ENCODE assay signal across 18 mouse cellular contexts in the genomic region with DNA sequence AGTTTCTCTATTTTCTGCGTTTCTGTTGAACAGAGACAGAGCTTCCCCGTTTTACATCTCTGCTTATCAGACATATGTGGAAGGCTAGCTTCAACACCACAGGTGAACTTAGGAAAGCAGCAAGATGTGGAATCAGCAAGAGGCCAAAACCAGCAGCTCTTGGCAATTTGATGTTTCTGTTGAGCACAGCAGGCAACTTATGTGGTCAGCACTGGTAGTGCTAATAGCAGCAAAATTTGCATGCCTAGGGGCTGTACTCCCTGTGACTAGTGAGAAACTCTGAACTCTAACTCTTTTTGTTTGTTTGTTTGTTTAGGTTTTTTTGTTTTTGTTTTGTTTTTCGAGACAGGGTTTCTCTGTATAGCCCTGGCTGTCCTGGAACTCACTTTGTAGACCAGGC.
DNase-seq lines count a peak whose midpoint lies in the region; TF ChIP-seq lines count a peak whose summit lies in the region.
"Had no signal": no experiment of that assay in that cellular context is flagged by ENCODE, and none has a peak within 500 bp of the region (broad histone marks: within the 10 kb centered on the region; RNA-seq: fewer than 3 reads in every experiment).

No protein-coding gene starts in this region.

- H3K4me2 ChIP-seq in CH12.LX (ENCODE audit: insufficient read depth, low read depth, poor library complexity, severe bottlenecking) = peak overlapping the region; percentile 94; the same call in 1 of the 2 replicates
- H3K4me2 ChIP-seq: embryonic facial prominence, embryonic 12.5 days; forebrain, embryonic 13.5 days; forebrain, embryonic 15.5 days had no signal

- no peak for TF ChIP-seq POLR2A in kidney, adult 2 months (IDR thresholded peaks at IDR 0.05; ENCODE audit: low read depth, low read length)
- TF ChIP-seq POLR2A in CH12.LX (IDR thresholded peaks at IDR 0.05; ENCODE audit: low read depth, low read length) = no peak

- no peaks in the 10 kb centered on the region; the same call in 1 of the 2 replicates for H3K4me1 ChIP-seq in kidney, adult 2 months (ENCODE audit: control insufficient read depth, insufficient read depth, low read length)
- peaks cover 10 to 37% of the 10 kb centered on the region in 2 experiments; a peak in 3 of 4 replicates for H3K4me1 ChIP-seq in CH12.LX (ENCODE audit: control insufficient read depth in 1 of 2, insufficient read depth in 2 of 2)
- H3K4me1 ChIP-seq: embryonic facial prominence, embryonic 10.5 days; embryonic facial prominence, embryonic 12.5 days; forebrain, embryonic 13.5 days; forebrain, embryonic 15.5 days had no signal

- H3K36me3 ChIP-seq in kidney, adult 2 months (ENCODE audit: control insufficient read depth, insufficient read depth, low read length) = no peaks in the 10 kb centered on the region
- no peaks in the 10 kb centered on the region for H3K36me3 ChIP-seq in CH12.LX (replicated peaks in 1 of 2; ENCODE audit: control insufficient read depth in 1 of 2, insufficient read depth in 1 of 2, low read length in 1 of 2)
- H3K36me3 ChIP-seq: embryonic facial prominence, embryonic 10.5 days; embryonic facial prominence, embryonic 12.5 days; forebrain, embryonic 15.5 days had no signal

- peak overlapping the region; percentile 37 for H3K9ac ChIP-seq in CH12.LX (ENCODE audit: insufficient read depth, low read depth)
- H3K9ac ChIP-seq: embryonic facial prominence, embryonic 12.5 days; forebrain, embryonic 13.5 days; forebrain, embryonic 15.5 days; forebrain, postnatal 0 days had no signal

- TF ChIP-seq RAD21 in CH12.LX (IDR thresholded peaks at IDR 0.05; ENCODE audit: low read depth, low read length) = no peak; the same call in 1 of the 2 replicates

- no peaks in the 10 kb centered on the region for H3K9me3 ChIP-seq in CH12.LX (replicated peaks; ENCODE audit: low read length)
- H3K9me3 ChIP-seq: embryonic facial prominence, embryonic 10.5 days; embryonic facial prominence, embryonic 12.5 days; forebrain, embryonic 13.5 days; forebrain, embryonic 15.5 days had no signal

- 72% methylated on average over 3 of the region's 3 CpGs for WGBS in kidney, adult 2 months

- dilution Hi-C loops in CH12.LX (cut with MboI; ENCODE audit: extremely low pct_ligation_motif_present, extremely low pct_unique_long_range_greater_than_20kb, low sequenced_read_pairs) = no loop called here

- no peaks in the 10 kb centered on the region for H3K27me3 ChIP-seq in kidney, adult 2 months (replicated peaks; ENCODE audit: control insufficient read depth, insufficient read depth, low read length)
- H3K27me3 ChIP-seq in CH12.LX (replicated peaks) = no peaks in the 10 kb centered on the region
- H3K27me3 ChIP-seq: embryonic facial prominence, embryonic 12.5 days; forebrain, embryonic 13.5 days; forebrain, embryonic 15.5 days had no signal

- TF ChIP-seq EP300 in CH12.LX (IDR thresholded peaks at IDR 0.05; ENCODE audit: low read length) = no peak

- TF ChIP-seq CTCF in kidney, adult 2 months (conservative IDR thresholded peaks at IDR 0.05; ENCODE audit: insufficient read depth, insufficient read length, low read depth, low read length) = no peak
- TF ChIP-seq CTCF in CH12.LX (conservative IDR thresholded peaks at IDR 0.05 in 1 of 2, IDR thresholded peaks at IDR 0.05 in 1 of 2; ENCODE audit: low read depth in 2 of 2, low read length in 2 of 2) = no peak

- in situ Hi-C loops in CH12.LX (cut with MboI; ENCODE audit: low pct_ligation_motif_present, low pct_unique_long_range_greater_than_20kb, low sequenced_read_pairs) = no loop called here

- H3K4me3 ChIP-seq in kidney, adult 2 months (ENCODE audit: insufficient read depth, low read depth, low read length) = no peak overlapping the region
- H3K4me3 ChIP-seq in CH12.LX (replicated peaks in 1 of 3; ENCODE audit: low read depth in 2 of 3, low read length in 2 of 3, poor library complexity in 1 of 3) = no peak overlapping the region
- H3K4me3 ChIP-seq: embryonic facial prominence, embryonic 10.5 days; embryonic facial prominence, embryonic 12.5 days; forebrain, embryonic 13.5 days; forebrain, embryonic 15.5 days had no signal

- DNase-seq in kidney, adult 2 months = peak; percentile 4
- DNase-seq in kidney, postnatal 25 days = no peak
- DNase-seq in 416B (ENCODE audit: low read depth) = peak; percentile 8
- peak; percentile 70 for DNase-seq in CH12.LX (ENCODE audit: extremely low read depth)
- no peak for DNase-seq in left cerebral cortex, adult 9 months (ENCODE audit: low spot score in 2 of 2)
- DNase-seq: adrenal gland, adult 8-10 months; adrenal gland, postnatal 14 days; adrenal gland, postnatal 36 days; B cell, adult 2 months; cerebellum, adult 11-12 months; cerebellum, adult 2 months; cerebellum, adult 9-10 months; cerebellum, postnatal 25 days; forebrain, postnatal 0 days had no signal

- H3K79me2 ChIP-seq in CH12.LX (replicated peaks; ENCODE audit: control insufficient read depth, extremely low read depth, insufficient read depth, poor library complexity, severe bottlenecking) = no peaks in the 10 kb centered on the region

- no peak overlapping the region; the same call in 1 of the 2 replicates for H3K27ac ChIP-seq in kidney, adult 2 months (ENCODE audit: insufficient read depth, low read depth, low read length)
- H3K27ac ChIP-seq in CH12.LX (ENCODE audit: insufficient read depth, low read depth) = peak overlapping the region; percentile 29
- H3K27ac ChIP-seq: embryonic facial prominence, embryonic 10.5 days; embryonic facial prominence, embryonic 12.5 days; forebrain, embryonic 13.5 days; forebrain, embryonic 15.5 days had no signal

TF ChIP-seq in CH12.LX, 34 proteins besides CTCF, POLR2A, EP300 and RAD21:
- TF ChIP-seq MAFK (IDR thresholded peaks at IDR 0.05; ENCODE audit: insufficient replicate concordance, low read length) (0 out of 2 replicates have a peak, but pooled peaks have one; percentile 40), IRF4 (IDR thresholded peaks at IDR 0.05; ENCODE audit: low read depth, low read length) (peak; percentile 52; the same call in 1 of the 2 replicates), JUND (conservative IDR thresholded peaks at IDR 0.05; ENCODE audit: low read depth, low read length) (0 out of 2 replicates have a peak, but pooled peaks have one; percentile 24), CHD2 (IDR thresholded peaks at IDR 0.05; ENCODE audit: low read length) (no peak), BHLHE40 (IDR thresholded peaks at IDR 0.05; ENCODE audit: low read depth, low read length) (peak; percentile 32; the same call in 1 of the 2 replicates)

Comparison
In these comparisons a context has a peak if more than half of its experiments do, and no peak if none do; other contexts are left out.
1. DNase-seq: peak in kidney, adult 2 months (single experiment), 416B (single experiment) and CH12.LX (single experiment); none in kidney, postnatal 25 days (0 of 2) and left cerebral cortex, adult 9 months (0 of 2).